Mouse (Mus musculus) cerebellum, adult 2 months (tissue): ENCODE data around the gene Cd180. TPM values are rescaled to one million over a fixed set of nuclear protein-coding genes. Genes with fewer than 3 reads are reported as not detected.

Experiments used
- DNase-seq, 2 experiments: peaks; one replicate each; pipeline ENCODE4 v3.0.0; 2021
- H3K27ac ChIP-seq: fragments of 200-500 bp; 2 replicates; pipeline ENCODE4 v1.5.1; 2012; ENCODE audit warnings: low read length, control low read depth, inconsistent platforms; ENCODE audit not compliant: insufficient read depth
- H3K27me3 ChIP-seq: fragments of 200-500 bp; 2 replicates; pipeline ENCODE4 v1.6.1; 2012; ENCODE audit warnings: inconsistent platforms, mild to moderate bottlenecking, low read length, moderate library complexity; ENCODE audit not compliant: control insufficient read depth, insufficient read depth
- H3K4me1 ChIP-seq: fragments of 200-500 bp; 2 replicates; pipeline ENCODE4 v1.6.1; 2011; ENCODE audit warnings: low read length; ENCODE audit not compliant: control insufficient read depth, insufficient read depth
- H3K4me3 ChIP-seq: fragments of 200-500 bp; replicated peaks from 2 replicates; pipeline ENCODE3; 2011; ENCODE audit warnings: mild to moderate bottlenecking, low read depth, low read length, control low read depth; ENCODE audit not compliant: insufficient read depth
- CTCF ChIP-seq: fragments of 200-500 bp; IDR thresholded peaks from 2 replicates; pipeline ENCODE4 v1.5.1; 2011; ENCODE audit warnings: low read depth, mild to moderate bottlenecking, control low read depth, low read length, moderate library complexity, borderline replicate concordance; ENCODE audit not compliant: insufficient read depth
- POLR2A ChIP-seq: fragments of 200-500 bp; IDR thresholded peaks from 2 replicates; pipeline ENCODE4 v1.6.1; 2011; ENCODE audit warnings: low read length, control low read depth, borderline replicate concordance; ENCODE audit not compliant: insufficient read depth
- WGBS: fragments of 180-500 bp; shearing (Covaris S2); methylation state at CpG from one replicate; pipeline ENCODE4 v1.1.7; 2018; 5-methylcytosine and 5-hydroxymethylcytosine counted together
- polyA plus RNA-seq: library from polyadenylated mRNA; depleted of rRNA; stranded (reverse); fragments of >200 nt; gene quantifications from 2 replicates; pipeline ENCODE4 v1.2.3, GENCODE M21; 2012

Gene Cd180
- polyA plus RNA-seq, 1 experiment: 0.65 TPM

DNA sequence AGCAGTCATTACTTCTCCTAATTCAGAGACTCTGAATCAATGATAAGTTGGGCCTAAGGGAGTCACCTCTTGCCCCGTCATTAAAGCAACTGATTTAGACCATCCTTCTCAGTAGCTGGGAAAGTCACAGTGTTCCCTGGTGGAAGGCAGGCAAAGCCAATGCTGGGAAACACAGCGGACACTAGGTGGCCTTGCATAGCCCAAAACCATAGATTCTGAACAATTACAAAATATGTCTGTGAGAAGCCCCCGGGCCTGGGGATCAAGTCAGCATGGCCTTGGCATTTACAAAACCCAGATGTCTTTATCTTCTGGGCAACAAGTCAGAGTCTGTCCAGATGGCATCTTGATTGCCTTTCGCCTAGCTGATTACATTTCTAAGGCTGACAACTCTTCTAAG lies 8.5 kb upstream of the Cd180 start:
- H3K4me3 ChIP-seq: no peak overlapping the region
- 32% methylated on average over 4 of the region's 4 CpGs for WGBS
- TF ChIP-seq CTCF (no peak), POLR2A (no peak)
- no peak overlapping the region for H3K27ac ChIP-seq
- H3K4me1 ChIP-seq: no peaks in the 10 kb centered on the region
- peak in 1 of 2 experiments; percentile 8 for DNase-seq
- H3K27me3 ChIP-seq: no peaks in the 10 kb centered on the region

DNA sequence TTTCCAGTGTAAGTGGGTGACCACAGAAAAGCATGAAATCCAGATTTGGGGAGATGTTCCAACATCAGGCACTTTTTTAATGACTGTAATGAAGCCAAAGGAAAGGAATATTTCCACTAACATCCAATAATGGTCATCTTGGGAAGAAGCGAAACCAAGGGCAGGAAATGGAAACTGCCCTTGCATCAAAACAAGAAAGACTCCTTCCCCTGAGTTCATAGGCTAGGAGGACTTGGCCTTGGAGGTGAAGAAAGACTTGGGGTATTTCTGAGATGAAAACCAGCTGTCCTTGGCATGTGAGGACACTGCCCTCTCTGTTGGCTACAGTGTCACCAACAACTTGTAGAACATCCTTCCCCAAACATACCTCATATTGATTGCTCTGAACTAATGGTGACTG lies 5.2 kb upstream of the Cd180 start:
- Histone ChIP-seq H3K4me3 (no peak overlapping the region), H3K4me1 (no peaks in the 10 kb centered on the region), H3K27me3 (no peaks in the 10 kb centered on the region), H3K27ac (no peak overlapping the region)
- 98% methylated on average over 1 of the region's 1 CpGs for WGBS
- no peak for DNase-seq
- TF ChIP-seq CTCF: no peak
- no peak for TF ChIP-seq POLR2A

- no peaks in the 10 kb centered on the region for H3K4me1 ChIP-seq
- H3K4me3 ChIP-seq: no peak overlapping the region
- WGBS: 90% methylated on average over 6 of the region's 6 CpGs
- no peak for DNase-seq
- H3K27me3 ChIP-seq: no peaks in the 10 kb centered on the region
- no peak overlapping the region for H3K27ac ChIP-seq
- no peak for TF ChIP-seq CTCF
- no peak for TF ChIP-seq POLR2A
Observed at GRCm38 (mm10) chr13:102689201-102690090, 3.9 kb upstream of the Cd180 start.

DNA sequence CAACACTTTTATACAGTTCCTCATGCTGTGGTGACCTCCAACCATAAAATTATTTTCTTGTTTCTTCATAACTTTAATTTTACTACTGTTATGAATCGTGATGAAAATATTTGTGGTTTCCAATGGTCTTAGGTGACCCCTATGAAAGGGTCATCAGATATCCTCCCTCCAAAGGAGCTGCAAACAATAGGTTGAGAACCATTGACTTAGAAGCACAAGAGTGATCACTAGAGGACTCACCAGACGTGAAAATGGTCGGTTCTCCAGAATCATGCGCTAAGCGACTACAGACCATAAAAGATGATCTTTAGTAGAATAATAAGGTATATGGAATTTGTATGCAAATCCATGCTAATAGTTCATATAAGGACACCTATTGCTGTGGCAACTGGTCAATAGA lies 3.2 kb upstream of the Cd180 start:
- no peaks in the 10 kb centered on the region for H3K4me1 ChIP-seq
- no peak overlapping the region for H3K27ac ChIP-seq
- no peak overlapping the region for H3K4me3 ChIP-seq
- no peak for DNase-seq
- no peak for TF ChIP-seq CTCF
- no peak for TF ChIP-seq POLR2A
- 96% methylated on average over 5 of the region's 5 CpGs for WGBS
- H3K27me3 ChIP-seq: no peaks in the 10 kb centered on the region

- H3K27me3 ChIP-seq: no peaks in the 10 kb centered on the region
- WGBS: 70% methylated on average over 11 of the region's 11 CpGs
- H3K4me1 ChIP-seq: no peaks in the 10 kb centered on the region
- no peak overlapping the region for H3K27ac ChIP-seq
- TF ChIP-seq POLR2A (no peak), CTCF (no peak)
- H3K4me3 ChIP-seq: no peak overlapping the region
- DNase-seq: no peak
Observed at GRCm38 (mm10) chr13:102691408-102692150, 1.8 kb upstream of the Cd180 start.

DNA sequence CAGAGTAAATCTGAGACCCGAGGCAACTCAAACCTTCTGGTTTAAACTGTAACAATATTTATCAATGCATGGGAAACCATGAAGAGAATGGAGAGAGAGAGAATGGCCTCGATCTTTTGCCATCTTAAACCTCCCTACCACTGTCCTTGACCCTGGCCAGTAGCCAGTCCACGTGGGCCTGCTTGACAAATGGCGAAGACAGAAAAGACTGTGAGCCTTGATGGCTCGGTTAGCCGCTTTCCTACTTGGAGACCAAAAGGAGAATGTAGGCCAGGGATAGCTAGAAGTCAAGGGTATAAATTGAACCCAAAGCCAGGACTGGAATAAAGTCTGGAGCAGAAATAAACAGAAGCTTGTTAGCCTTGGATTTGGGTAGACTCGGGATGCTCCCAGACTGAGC lies 796 bp downstream of the Cd180 start:
- H3K27me3 ChIP-seq: no peaks in the 10 kb centered on the region
- DNase-seq: no peak
- no peak overlapping the region for H3K27ac ChIP-seq
- no peak overlapping the region for H3K4me3 ChIP-seq
- no peak for TF ChIP-seq CTCF
- TF ChIP-seq POLR2A: no peak
- 68% methylated on average over 7 of the region's 7 CpGs for WGBS
- H3K4me1 ChIP-seq: no peaks in the 10 kb centered on the region

DNA sequence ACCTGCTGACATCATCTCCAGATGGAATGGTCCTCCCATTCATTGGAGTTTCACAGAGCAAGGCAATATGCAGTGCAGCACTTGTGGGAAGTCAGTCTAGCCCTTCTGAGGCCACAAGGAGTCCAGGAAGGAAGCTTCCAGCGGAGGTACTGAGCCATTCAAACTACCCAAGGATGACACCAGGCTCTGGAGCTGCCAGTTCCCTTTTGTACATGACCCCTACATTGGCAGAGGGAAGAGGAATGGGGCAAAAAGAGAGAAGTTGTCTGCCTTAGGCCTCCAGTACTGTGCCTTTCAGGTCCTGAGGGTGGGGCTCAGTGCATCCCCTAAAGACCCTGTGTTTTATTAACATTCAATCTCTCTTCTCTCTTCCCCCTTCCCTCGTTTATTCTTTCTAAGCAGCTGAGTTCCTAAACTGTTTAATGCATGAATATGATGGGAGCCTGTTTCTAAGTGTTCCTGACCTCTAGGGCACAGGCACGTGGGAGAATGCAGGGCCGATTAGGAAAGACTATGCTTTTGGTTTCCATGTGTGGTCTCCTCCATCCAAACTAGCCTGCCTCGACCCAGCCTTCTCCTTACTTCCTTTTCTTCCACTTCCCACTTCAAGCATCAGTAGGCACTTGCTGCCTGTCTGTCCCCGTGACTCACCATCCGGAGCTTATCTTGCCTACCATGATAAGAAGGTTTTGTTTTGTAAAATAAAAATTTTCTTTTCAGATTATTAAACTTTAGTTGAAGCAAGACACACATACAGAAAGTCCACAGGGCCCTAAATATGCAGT lies 2.0 kb downstream of the Cd180 start:
- Histone ChIP-seq H3K27ac (no peak overlapping the region), H3K4me1 (no peaks in the 10 kb centered on the region), H3K27me3 (no peaks in the 10 kb centered on the region), H3K4me3 (no peak overlapping the region)
- DNase-seq: no peak
- 86% methylated on average over 7 of the region's 7 CpGs for WGBS
- TF ChIP-seq CTCF (no peak), POLR2A (no peak)
